Mouse (Mus musculus) gastrocnemius, postnatal 25 days (tissue): ENCODE results near the gene Nup153. TPM values are rescaled to one million over a fixed set of nuclear protein-coding genes. Genes with fewer than 3 reads are reported as not detected.

Source experiments
- DNase-seq: peaks from one replicate; pipeline ENCODE4 v3.0.0; 2022
- total RNA-seq, 2 experiments: library from RNA; stranded (reverse); gene quantifications; 1 replicate in 1 of 2; 2 replicates in 1 of 2; pipeline ENCODE4 v1.2.3; 2021

Nup153 gene
- total RNA-seq, 2 experiments from 2014 or later: 31.3 to 40.2 TPM

- DNase-seq: peak; percentile 20
Measured at GRCm38 (mm10) chr13:46669620-46670271, 58.0 kb downstream of the Nup153 start.

DNA sequence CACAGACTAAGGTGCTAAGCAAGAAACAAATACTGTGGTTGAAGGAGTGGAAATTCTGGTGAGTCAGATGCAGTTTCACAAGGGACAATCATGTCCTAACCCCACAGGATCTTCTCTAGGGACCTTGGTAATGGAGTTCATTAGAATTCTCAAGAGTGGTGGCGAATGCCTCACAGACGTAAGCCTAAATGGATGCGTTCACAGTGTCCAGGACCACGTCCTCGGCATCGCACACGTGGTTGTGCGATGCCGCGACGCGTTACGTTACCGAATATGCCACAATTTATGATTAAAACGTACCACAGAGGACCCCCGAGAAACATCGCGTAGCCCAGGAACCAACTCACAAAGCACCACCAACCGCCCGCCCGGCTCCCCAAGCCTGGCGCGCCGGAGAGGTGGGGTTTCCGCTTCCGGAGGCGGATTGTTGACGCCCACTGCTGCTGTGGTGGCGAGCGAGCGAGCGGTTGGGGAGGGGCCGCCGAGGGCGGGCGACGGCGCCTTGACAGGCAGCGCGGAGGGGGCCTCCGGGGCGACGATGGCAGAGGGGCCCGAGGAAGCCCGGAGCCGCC lies 58.6 kb downstream of the Nup153 start, which contains the start of gene Fam8a1:
Fam8a1 (plus strand) TSS at position 475 of the 572 bp plus-strand sequence.
- peak; percentile 89 for DNase-seq

- no peak for DNase-seq
Measured at GRCm38 (mm10) chr13:46663461-46663964, 64.2 kb downstream of the Nup153 start.

- DNase-seq: no peak
Measured at GRCm38 (mm10) chr13:46659211-46659610, 68.5 kb downstream of the Nup153 start.

DNA sequence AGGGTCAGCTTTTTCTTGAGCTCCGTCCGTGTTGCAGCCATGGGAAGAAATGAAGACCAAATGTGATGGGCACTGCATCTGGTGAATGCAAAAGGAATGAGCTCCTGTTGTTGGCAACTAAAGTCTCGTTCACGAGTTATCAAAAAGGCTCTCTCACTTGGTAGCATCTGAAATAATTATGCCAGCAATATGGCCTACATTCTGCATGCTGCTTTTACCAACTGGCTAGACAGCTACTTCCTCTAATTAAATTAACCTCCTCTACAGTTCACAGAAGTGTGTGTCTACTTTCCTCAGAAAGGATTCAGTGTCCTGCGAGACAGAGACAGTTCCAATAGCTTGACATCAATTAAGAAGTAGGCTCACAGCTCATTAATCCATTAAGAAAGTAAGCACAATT lies 73.2 kb downstream of the Nup153 start:
- DNase-seq: no peak

DNA sequence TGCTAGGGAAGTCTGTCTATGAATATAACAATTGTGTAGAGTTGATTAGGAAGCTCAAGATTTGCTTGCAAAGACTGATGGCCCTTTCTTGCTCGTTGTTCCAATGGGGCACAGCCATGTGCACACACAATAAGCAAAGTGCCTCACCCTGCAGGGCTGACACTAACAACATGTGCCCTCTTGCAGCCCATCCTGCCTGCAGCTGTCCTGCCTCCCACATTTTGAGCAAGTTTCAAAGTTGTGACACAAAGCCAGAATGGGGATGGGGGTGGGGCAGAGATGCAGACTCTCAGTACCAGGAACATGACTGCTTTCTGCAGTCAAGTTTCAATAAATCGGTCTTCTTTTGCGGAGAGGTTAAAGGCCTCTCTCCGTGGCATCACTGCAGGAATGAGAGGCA lies 74.1 kb downstream of the Nup153 start:
- no peak for DNase-seq

- DNase-seq: no peak
Measured at GRCm38 (mm10) chr13:46652671-46653070, 75.1 kb downstream of the Nup153 start.

DNA sequence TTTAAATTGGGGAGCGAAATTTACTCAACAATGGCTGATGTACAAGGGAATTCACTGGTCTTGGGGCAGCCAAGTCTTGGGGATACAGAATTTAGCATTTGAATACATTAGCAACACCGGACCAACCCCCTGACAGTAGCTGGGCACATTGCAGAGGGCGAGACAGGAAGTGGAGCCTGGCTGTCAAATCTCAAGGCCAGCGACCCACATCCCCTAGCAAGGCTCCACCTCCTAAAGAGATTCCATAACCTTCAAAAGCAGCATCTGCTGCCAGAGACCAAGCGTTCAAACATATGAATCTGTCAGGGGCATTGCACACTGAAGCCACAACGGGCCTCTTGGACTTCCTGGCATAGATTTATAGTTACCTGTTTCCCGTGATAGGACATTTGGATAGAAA lies 75.9 kb downstream of the Nup153 start:
- no peak for DNase-seq

GRCm38 (mm10) chr13:46645476-46645875 lies 82.3 kb downstream of the Nup153 start:
- no peak for DNase-seq

- DNase-seq: no peak
Measured at GRCm38 (mm10) chr13:46644175-46644574, 83.6 kb downstream of the Nup153 start.

DNA sequence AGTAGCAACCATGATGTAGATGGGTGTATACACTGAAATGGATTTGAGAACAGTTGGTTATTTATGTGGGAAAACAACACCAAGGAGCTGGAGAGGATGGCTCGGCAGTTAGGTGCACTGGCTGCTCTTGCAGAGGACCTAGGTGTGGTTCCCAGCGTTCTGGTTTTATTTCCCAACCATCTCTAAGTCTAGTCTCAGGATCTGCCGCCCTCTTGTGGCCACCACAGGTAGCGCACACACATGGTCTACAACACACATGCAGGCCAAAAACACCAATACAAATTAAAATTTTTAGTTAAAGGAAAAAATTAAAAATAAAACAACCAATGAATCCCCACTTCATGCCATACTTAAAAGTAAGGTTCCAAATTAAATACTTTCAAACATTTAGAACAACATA lies 85.4 kb downstream of the Nup153 start:
- DNase-seq: no peak

DNA sequence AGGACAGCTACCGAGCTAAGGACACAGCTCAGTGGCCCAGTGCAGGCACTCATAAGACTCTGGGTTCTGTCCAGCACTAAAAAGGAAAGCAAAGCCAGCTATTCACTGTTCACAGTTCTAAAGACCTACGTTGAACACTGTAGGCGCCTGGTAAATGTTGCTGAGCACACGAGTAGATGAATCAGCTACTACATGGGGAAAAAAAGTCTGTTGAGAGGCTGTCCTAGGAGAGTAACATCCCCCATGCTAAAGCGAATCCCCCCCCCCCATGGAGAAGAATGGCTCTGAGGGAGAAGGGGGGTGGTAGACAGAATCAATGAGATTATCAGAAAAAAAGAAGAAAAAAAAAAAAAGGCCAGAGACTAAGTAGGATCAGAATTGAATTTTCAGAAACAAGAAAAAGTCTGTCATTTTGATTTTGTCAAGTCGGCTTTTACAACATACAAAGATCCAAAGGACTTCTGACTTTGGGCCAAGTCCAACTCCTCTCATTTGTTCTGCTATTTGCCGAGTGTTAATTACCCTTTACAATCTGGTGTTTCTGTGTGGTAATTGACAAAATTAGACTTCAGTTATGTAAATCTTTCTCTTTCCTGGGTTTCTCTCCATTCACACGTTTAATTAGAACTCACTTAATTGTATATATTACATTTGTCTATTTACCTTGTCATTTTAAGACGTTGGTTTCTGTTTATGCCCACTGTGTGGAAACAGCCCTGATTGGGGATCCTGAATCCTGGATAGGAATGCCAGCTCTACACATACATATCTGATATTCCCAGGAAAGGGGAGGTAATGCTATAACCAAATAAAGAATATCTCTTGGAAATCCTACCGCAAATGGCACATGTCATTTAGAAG lies 86.9 kb downstream of the Nup153 start:
- no peak for DNase-seq

DNA sequence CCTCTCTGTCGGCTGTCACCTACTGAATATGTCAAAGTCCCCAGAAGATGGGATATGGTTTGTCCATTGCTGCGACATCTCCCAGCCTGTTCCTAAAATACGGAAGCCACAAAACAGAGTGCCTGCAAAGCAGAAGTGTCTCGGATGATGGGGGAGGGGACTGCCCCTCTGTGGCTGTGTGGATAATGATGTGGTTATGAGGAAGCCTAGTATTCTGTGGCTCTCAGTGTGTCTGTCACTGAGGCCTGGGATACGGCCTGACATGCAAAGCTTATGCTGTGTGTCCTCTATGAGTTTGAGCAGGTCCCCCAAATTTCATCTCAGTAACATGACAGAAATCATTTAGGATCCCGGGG lies 93.6 kb downstream of the Nup153 start:
- DNase-seq: no peak

DNA sequence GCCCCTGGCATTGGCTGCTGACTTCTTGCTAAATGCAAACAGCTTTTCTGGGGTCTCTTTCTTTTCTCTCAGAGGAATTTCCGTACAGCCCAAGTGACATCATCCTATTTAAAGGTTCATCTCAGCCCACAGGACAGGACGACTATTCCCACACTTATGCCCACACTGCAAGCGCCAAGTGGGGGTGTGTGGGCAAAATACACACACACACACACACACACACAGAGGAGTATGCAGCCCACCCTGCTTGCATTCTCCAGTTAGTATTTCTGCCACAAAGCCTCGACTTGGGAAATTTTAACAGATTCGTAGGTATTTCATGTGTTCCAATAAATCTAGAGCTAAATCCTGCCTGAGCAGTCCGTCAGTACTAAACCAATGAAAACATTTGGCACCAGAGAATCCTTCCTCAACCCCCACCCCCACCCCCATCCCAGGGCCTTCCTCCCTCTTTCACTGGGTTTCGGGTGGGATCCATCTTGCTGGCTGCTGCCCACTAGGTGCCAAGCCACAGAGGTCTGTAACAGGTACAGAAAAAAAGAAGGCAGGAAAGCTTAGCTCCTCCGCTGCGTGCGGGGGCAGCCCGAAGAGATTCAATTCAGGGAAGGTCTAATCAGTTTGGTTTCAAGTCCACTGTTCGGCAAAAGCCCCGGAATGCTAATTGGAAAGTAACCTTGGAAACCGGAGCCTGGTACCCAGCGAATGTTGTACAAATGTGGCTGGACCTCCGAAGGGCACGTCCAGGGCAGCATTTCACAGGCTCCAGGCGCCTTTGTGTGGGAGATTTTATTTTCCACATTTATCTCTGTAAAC lies 94.2 kb downstream of the Nup153 start:
- DNase-seq: no peak

DNA sequence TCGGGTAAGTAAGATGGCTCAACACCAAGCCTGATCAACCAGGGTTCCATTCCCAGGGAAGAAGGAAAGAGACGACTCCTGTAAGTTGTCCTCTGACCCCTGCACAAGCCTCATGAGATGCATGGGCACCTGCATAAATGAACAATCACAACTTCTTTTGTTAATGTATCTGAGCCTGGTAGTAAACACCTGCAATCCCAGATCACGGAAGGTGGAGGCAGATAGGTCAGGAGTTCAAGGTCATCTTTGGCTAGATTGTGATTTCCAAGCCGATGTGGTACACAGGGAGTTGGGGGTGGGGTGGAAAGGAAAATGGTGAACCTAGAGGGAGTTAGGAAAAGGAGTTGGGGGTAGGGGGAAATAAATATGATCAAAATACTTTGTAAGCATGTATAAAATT lies 94.9 kb downstream of the Nup153 start:
- DNase-seq: no peak

Other genes starting within 250 kb of the Nup153 start
- 100 to 1,000 TPM; 281 to 304 TPM for gene Cap2, start 226.1 kb downstream of the Nup153 start, total RNA-seq
- gene Fam8a1, start 58.4 kb downstream of the Nup153 start, total RNA-seq: 10 to 100 TPM; 21.3 to 21.9 TPM
- 10 to 100 TPM; 66.5 to 70.1 TPM for gene Kif13a, start 201.9 kb upstream of the Nup153 start, total RNA-seq